Mouse (Mus musculus): ENCODE results near the gene Sirt2. TPM values are rescaled to one million over a fixed set of nuclear protein-coding genes. Genes with fewer than 3 reads are reported as not detected.
A peak's percentile ranks its signal among the peaks of the same experiment; 100 is the strongest.

The Sirt2 gene
- total RNA-seq, 2 experiments from 2014 or later = 119 to 122 TPM

DNA sequence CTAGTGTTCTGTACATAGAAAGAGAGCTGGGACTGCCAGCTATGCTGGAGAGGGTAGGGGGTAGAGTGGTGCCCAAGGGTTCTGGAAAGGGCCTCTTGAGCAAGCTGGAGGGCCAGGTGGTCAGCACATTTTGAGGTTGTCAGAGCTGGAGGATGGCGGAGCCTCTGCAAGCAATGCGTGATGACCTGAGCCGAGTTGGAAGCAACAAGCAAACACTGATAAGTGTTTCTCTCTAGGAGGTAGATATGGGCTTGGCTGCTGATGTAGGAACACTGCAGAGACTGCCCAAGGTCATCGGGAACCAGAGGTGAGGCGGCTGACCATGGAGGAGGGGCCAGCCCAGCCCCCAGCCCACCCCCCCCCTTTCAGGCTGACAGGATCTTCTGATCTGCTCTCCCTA lies 64.4 kb downstream of the Sirt2 start:
- intact Hi-C loops (cut with DNase I) = no loop called here
- no peak for TF ChIP-seq CTCF (IDR thresholded peaks at IDR 0.05)
- Histone ChIP-seq H3K4me3 (no peak overlapping the region), H3K27ac (peak overlapping the region; percentile 15; the same call in 1 of the 2 replicates)
- DNase-seq (ENCODE audit: extremely low spot score in 1 of 2, low spot score in 2 of 2) = no peak

GRCm38 (mm10) chr7:28831411-28832125 lies 65.0 kb downstream of the Sirt2 start:
- Histone ChIP-seq H3K27ac (no peak overlapping the region), H3K4me3 (no peak overlapping the region)
- no peak for TF ChIP-seq CTCF (IDR thresholded peaks at IDR 0.05)
- intact Hi-C loops (cut with DNase I) = no loop called here
- no peak for DNase-seq (ENCODE audit: extremely low spot score in 1 of 2, low spot score in 2 of 2)

- TF ChIP-seq CTCF (IDR thresholded peaks at IDR 0.05) = no peak
- intact Hi-C loops (cut with DNase I) = no loop called here
- no peak for DNase-seq (ENCODE audit: extremely low spot score in 1 of 2, low spot score in 2 of 2)
- Histone ChIP-seq H3K4me3 (no peak overlapping the region), H3K27ac (no peak overlapping the region)
Observed at GRCm38 (mm10) chr7:28832137-28832536, 65.6 kb downstream of the Sirt2 start.

- no peak within 1 kb of the TSS for H3K4me3 ChIP-seq
- no peak for DNase-seq (ENCODE audit: extremely low spot score in 1 of 2, low spot score in 2 of 2)
- no peak within 1 kb of the TSS for H3K27ac ChIP-seq
- intact Hi-C loops (cut with DNase I) = no loop called here
- TF ChIP-seq CTCF (IDR thresholded peaks at IDR 0.05) = no peak
Observed at GRCm38 (mm10) chr7:28833723-28834347, 67.3 kb downstream of the Sirt2 start, which contains the start of gene Lgals4. TSS of gene Lgals4 (plus strand) at chr7:28833854.

- no peak for TF ChIP-seq CTCF (IDR thresholded peaks at IDR 0.05)
- intact Hi-C loops (cut with DNase I) = no loop called here
- no peak for DNase-seq (ENCODE audit: extremely low spot score in 1 of 2, low spot score in 2 of 2)
- Histone ChIP-seq H3K4me3 (no peak overlapping the region), H3K27ac (no peak overlapping the region)
Observed at GRCm38 (mm10) chr7:28836936-28837335, 70.4 kb downstream of the Sirt2 start.

Other genes starting within 250 kb of the Sirt2 start
- not detected for gene Ifnl3, start 243.9 kb upstream of the Sirt2 start, total RNA-seq (2021)
- not detected for gene Sycn, start 225.8 kb upstream of the Sirt2 start, total RNA-seq (2021)
- under 1 TPM in 1 of 2 experiments, not detected in 1; 0.30 TPM for gene Nccrp1, start 219.5 kb upstream of the Sirt2 start, total RNA-seq (2021)
- gene Samd4b, start 168.6 kb upstream of the Sirt2 start, total RNA-seq (2021) = 10 to 100 TPM; 74.9 to 78.9 TPM
- gene Pak4, start 168.6 kb upstream of the Sirt2 start, total RNA-seq (2021) = 1 to 10 TPM; 8.2 to 9.8 TPM
- gene Acp7, start 135.4 kb upstream of the Sirt2 start, total RNA-seq (2021) = 1 to 10 TPM; 1.4 to 2.5 TPM
- gene Fbxo27, start 73.9 kb upstream of the Sirt2 start, total RNA-seq (2021) = 10 to 100 TPM; 24.6 to 26.2 TPM
- 1 to 10 TPM; 1.9 to 2.2 TPM for gene Fbxo17, start 49.9 kb upstream of the Sirt2 start, total RNA-seq (2021)
- 10 to 100 TPM; 58.3 to 69.0 TPM for gene Mrps12, start 24.9 kb upstream of the Sirt2 start, total RNA-seq (2021)
- 10 to 100 TPM; 13.0 to 13.9 TPM for gene Sars2, start 24.7 kb upstream of the Sirt2 start, total RNA-seq (2021)
- 1 to 10 TPM; 1.0 to 1.9 TPM for gene Ccer2, start 10.6 kb upstream of the Sirt2 start, total RNA-seq (2021)
- 10 to 100 TPM; 34.8 to 36.8 TPM for gene Nfkbib, start 777 bp downstream of the Sirt2 start, total RNA-seq (2021)
- gene Rinl, start 22.2 kb downstream of the Sirt2 start, total RNA-seq (2021) = 1 to 10 TPM; 2.7 to 3.1 TPM
- 100 to 1,000 TPM; 434 to 438 TPM for gene Hnrnpl, start 41.8 kb downstream of the Sirt2 start, total RNA-seq (2021)
- gene Ech1, start 58.5 kb downstream of the Sirt2 start, total RNA-seq (2021) = 10 to 100 TPM; 46.3 to 49.8 TPM
- 1 to 10 TPM; 2.6 to 2.9 TPM for gene Lgals4, start 67.1 kb downstream of the Sirt2 start, total RNA-seq (2021)
- gene Lgals7, start 97.1 kb downstream of the Sirt2 start, total RNA-seq (2021) = under 1 TPM in 1 of 2 experiments, not detected in 1; 0.49 TPM
- gene Capn12, start 114.7 kb downstream of the Sirt2 start, total RNA-seq (2021) = 1 to 10 TPM; 1.5 to 2.0 TPM
- 100 to 1,000 TPM; 196 to 199 TPM for gene Actn4, start 195.6 kb downstream of the Sirt2 start, total RNA-seq (2021)
- 100 to 1,000 TPM; 179 to 192 TPM for gene Eif3k, start 215.1 kb downstream of the Sirt2 start, total RNA-seq (2021)
- gene Map4k1, start 215.3 kb downstream of the Sirt2 start, total RNA-seq (2021) = 1 to 10 TPM; 1.8 to 2.3 TPM

Measured in left cerebral cortex, adult 2 months (tissue).